Mouse (Mus musculus) intestine, postnatal 0 days (tissue): ENCODE measurements around the gene Ccnb2. TPM values are rescaled to one million over a fixed set of nuclear protein-coding genes. Genes with fewer than 3 reads are reported as not detected.

ENCODE experiments used
- ATAC-seq: fragments of 200-750 bp; cut with Nextera tagmentation; 2 replicates; pipeline ENCODE4 v1.8.0; 2017; ENCODE audit warnings: mild to moderate bottlenecking, moderate TSS enrichment, moderate library complexity
- H3K27ac ChIP-seq: fragments of 300-500 bp; sonication (generic); 2 replicates; pipeline ENCODE4 v1.5.1; 2014; ENCODE audit warnings: mild to moderate bottlenecking, low read depth, low read length, moderate library complexity
- H3K27me3 ChIP-seq: fragments of 300-500 bp; sonication (generic); replicated peaks from 2 replicates; pipeline ENCODE4 v1.6.1; 2014; ENCODE audit warnings: low read length, mixed read lengths; ENCODE audit not compliant: control insufficient read depth, insufficient read depth
- H3K36me3 ChIP-seq: fragments of 300-500 bp; sonication (generic); 2 replicates; pipeline ENCODE4 v1.6.1; 2014; ENCODE audit warnings: mild to moderate bottlenecking, moderate library complexity; ENCODE audit not compliant: control insufficient read depth, insufficient read depth
- H3K4me1 ChIP-seq: fragments of 300-500 bp; sonication (generic); replicated peaks from 2 replicates; pipeline ENCODE4 v1.6.1; 2014; ENCODE audit warnings: antibody characterized with exemption, low read length, mixed read lengths; ENCODE audit not compliant: control insufficient read depth, insufficient read depth
- H3K4me2 ChIP-seq: fragments of 300-500 bp; sonication (generic); replicated peaks from 2 replicates; pipeline ENCODE4 v1.6.1; 2014; ENCODE audit warnings: low read depth, mild to moderate bottlenecking, moderate library complexity
- H3K4me3 ChIP-seq: fragments of 300-500 bp; sonication (generic); 2 replicates; pipeline ENCODE4 v1.5.1; 2014; ENCODE audit warnings: low read depth, low read length
- H3K9ac ChIP-seq: fragments of 300-500 bp; sonication (generic); 2 replicates; pipeline ENCODE4 v1.6.1; 2014; ENCODE audit warnings: mild to moderate bottlenecking, low read depth, low read length
- H3K9me3 ChIP-seq: fragments of 300-500 bp; sonication (generic); 2 replicates; pipeline ENCODE4 v1.6.1; 2016; ENCODE audit warnings: mixed run types; ENCODE audit not compliant: control insufficient read depth
- CTCF ChIP-seq: sonication (generic); IDR thresholded peaks from 2 replicates; pipeline ENCODE4 v1.5.1; 2016; ENCODE audit warnings: low read depth, mild to moderate bottlenecking, control low read depth, antibody characterized with exemption, moderate library complexity
- WGBS: fragments of 180-500 bp; shearing (Covaris S2); extraction: QIAGEN DNeasy Blood & Tissue Kit; methylation state at CpG from one replicate; pipeline ENCODE4 v1.1.7; 2014; 5-methylcytosine and 5-hydroxymethylcytosine counted together
- polyA plus RNA-seq: library from polyadenylated mRNA; unstranded; fragments of >200 nt; fragmentation: Nextera tagmentation; extraction: Ambion mirVana; gene quantifications from 2 replicates; pipeline ENCODE4 v1.2.1, GENCODE M21; 2015

Gene Ccnb2
- polyA plus RNA-seq, 1 experiment from 2014 or later = 52.7 TPM

- no peak for TF ChIP-seq CTCF
- no peaks in the 10 kb centered on the region for H3K4me1 ChIP-seq
- H3K27me3 ChIP-seq = no peaks in the 10 kb centered on the region
- WGBS = 74% methylated on average over 4 of the region's 4 CpGs
- no peak overlapping the region for H3K9ac ChIP-seq
- H3K36me3 ChIP-seq = peaks cover 53% of the 10 kb centered on the region
- no peak overlapping the region for H3K4me3 ChIP-seq
- no peak overlapping the region for H3K27ac ChIP-seq
- ATAC-seq = no peak
- no peak overlapping the region for H3K4me2 ChIP-seq
- H3K9me3 ChIP-seq = no peaks in the 10 kb centered on the region
Measured at GRCm38 (mm10) chr9:70387410-70388119, 33.8 kb downstream of the Ccnb2 start.

- 68% methylated on average over 18 of the region's 18 CpGs for WGBS
- H3K4me3 ChIP-seq = no peak overlapping the region
- no peak overlapping the region for H3K27ac ChIP-seq
- H3K9ac ChIP-seq = no peak overlapping the region
- H3K27me3 ChIP-seq = no peaks in the 10 kb centered on the region
- H3K4me2 ChIP-seq = no peak overlapping the region
- peaks cover 66% of the 10 kb centered on the region for H3K36me3 ChIP-seq
- no peaks in the 10 kb centered on the region for H3K9me3 ChIP-seq
- no peak for TF ChIP-seq CTCF
- ATAC-seq = no peak
- no peaks in the 10 kb centered on the region for H3K4me1 ChIP-seq
Measured at GRCm38 (mm10) chr9:70384958-70385728, 36.2 kb downstream of the Ccnb2 start.

GRCm38 (mm10) chr9:70384494-70384893 is 36.9 kb downstream of the Ccnb2 start:
- H3K4me1 ChIP-seq = no peaks in the 10 kb centered on the region
- no peaks in the 10 kb centered on the region for H3K9me3 ChIP-seq
- peaks cover 71% of the 10 kb centered on the region for H3K36me3 ChIP-seq
- H3K4me2 ChIP-seq = no peak overlapping the region
- 95% methylated on average over 4 of the region's 4 CpGs for WGBS
- no peak for TF ChIP-seq CTCF
- ATAC-seq = no peak
- no peak overlapping the region for H3K27ac ChIP-seq
- no peaks in the 10 kb centered on the region for H3K27me3 ChIP-seq
- H3K9ac ChIP-seq = no peak overlapping the region
- H3K4me3 ChIP-seq = no peak overlapping the region

- Histone ChIP-seq H3K4me3 (no peak overlapping the region), H3K4me1 (no peaks in the 10 kb centered on the region), H3K9me3 (no peaks in the 10 kb centered on the region), H3K36me3 (peaks cover 73% of the 10 kb centered on the region), H3K27ac (no peak overlapping the region), H3K4me2 (no peak overlapping the region), H3K27me3 (no peaks in the 10 kb centered on the region), H3K9ac (no peak overlapping the region)
- TF ChIP-seq CTCF = no peak
- ATAC-seq = no peak
- 78% methylated on average over 10 of the region's 10 CpGs for WGBS
Measured at GRCm38 (mm10) chr9:70383750-70384149, 37.6 kb downstream of the Ccnb2 start.

GRCm38 (mm10) chr9:70382091-70382490 is 39.3 kb downstream of the Ccnb2 start:
- H3K4me2 ChIP-seq = no peak overlapping the region
- ATAC-seq = no peak
- H3K4me1 ChIP-seq = no peaks in the 10 kb centered on the region
- WGBS = 85% methylated on average over 12 of the region's 12 CpGs
- H3K9me3 ChIP-seq = no peaks in the 10 kb centered on the region
- peaks cover 80% of the 10 kb centered on the region for H3K36me3 ChIP-seq
- no peak overlapping the region for H3K9ac ChIP-seq
- no peaks in the 10 kb centered on the region for H3K27me3 ChIP-seq
- no peak overlapping the region for H3K27ac ChIP-seq
- no peak overlapping the region for H3K4me3 ChIP-seq
- no peak for TF ChIP-seq CTCF

GRCm38 (mm10) chr9:70379502-70380467 is 41.6 kb downstream of the Ccnb2 start:
- Histone ChIP-seq H3K4me2 (no peak overlapping the region), H3K27ac (no peak overlapping the region), H3K4me3 (no peak overlapping the region), H3K9me3 (no peaks in the 10 kb centered on the region), H3K9ac (no peak overlapping the region), H3K36me3 (peaks cover 72% of the 10 kb centered on the region), H3K4me1 (no peaks in the 10 kb centered on the region), H3K27me3 (no peaks in the 10 kb centered on the region)
- no peak for TF ChIP-seq CTCF
- no peak for ATAC-seq
- WGBS = 87% methylated on average over 7 of the region's 7 CpGs
